ENCODE assay signal across 1 mouse cellular context in genomic region chr1:128615459-128615806, GRCm38 (mm10).
TF ChIP-seq lines count a peak whose summit lies in the region.

No protein-coding gene starts in this region.

TF ChIP-seq in CH12.LX, 34 proteins besides CTCF, POLR2A, EP300 and RAD21 (continued from another document):
- TF ChIP-seq SMC3 (IDR thresholded peaks at IDR 0.05; ENCODE audit: low read depth, low read length) (peak; percentile 30), CHD1 (IDR thresholded peaks at IDR 0.05; ENCODE audit: low read depth, low read length) (no peak), MAFK (IDR thresholded peaks at IDR 0.05; ENCODE audit: insufficient replicate concordance, low read length) (no peak), CHD2 (IDR thresholded peaks at IDR 0.05; ENCODE audit: low read length) (no peak), MYC (IDR thresholded peaks at IDR 0.05; ENCODE audit: low read depth, low read length) (no peak), MAX (IDR thresholded peaks at IDR 0.05; ENCODE audit: low read length) (peak; percentile 72), HCFC1 (IDR thresholded peaks at IDR 0.05; ENCODE audit: low read depth, low read length) (no peak), TBP (conservative IDR thresholded peaks at IDR 0.05; ENCODE audit: low read depth, low read length) (no peak), MAZ (IDR thresholded peaks at IDR 0.05; ENCODE audit: low read depth, low read length) (no peak), USF1 (IDR thresholded peaks at IDR 0.05; ENCODE audit: low read depth, low read length) (peak; percentile 57), JUN (IDR thresholded peaks at IDR 0.05; ENCODE audit: insufficient read depth, low read depth, low read length) (no peak), JUND (conservative IDR thresholded peaks at IDR 0.05; ENCODE audit: low read depth, low read length) (no peak), GABPA (IDR thresholded peaks at IDR 0.05; ENCODE audit: insufficient replicate concordance, low read depth, low read length) (no peak), ZMIZ1 (IDR thresholded peaks at IDR 0.05; ENCODE audit: low read depth, low read length) (no peak), TCF12 (IDR thresholded peaks at IDR 0.05; ENCODE audit: low read depth, low read length) (0 out of 2 replicates have a peak, but pooled peaks have one; percentile 39), IRF4 (IDR thresholded peaks at IDR 0.05; ENCODE audit: low read depth, low read length) (peak; percentile 48; the same call in 1 of the 2 replicates), PAX5 (IDR thresholded peaks at IDR 0.05; ENCODE audit: low read length) (no peak), MEF2A (IDR thresholded peaks at IDR 0.05; ENCODE audit: borderline replicate concordance, low read depth, low read length) (0 out of 2 replicates have a peak, but pooled peaks have one; percentile 20), ZC3H11A (IDR thresholded peaks at IDR 0.05; ENCODE audit: low read depth, low read length) (no peak), BHLHE40 (IDR thresholded peaks at IDR 0.05; ENCODE audit: low read depth, low read length) (peak; percentile 48; the same call in 1 of the 2 replicates), SIN3A (IDR thresholded peaks at IDR 0.05; ENCODE audit: low read length) (no peak)
